Mouse (Mus musculus): ENCODE data around the gene Otulin. TPM values are rescaled to one million over a fixed set of nuclear protein-coding genes. Genes with fewer than 3 reads are reported as not detected.

The Otulin gene
- polyA plus RNA-seq, 1 experiment from 2014 or later = 36.8 TPM

- ATAC-seq (ENCODE audit: insufficient number of reproducible peaks, insufficient read depth, low FRiP score, low TSS enrichment, low read depth) = no peak
- 89% methylated on average over 6 of the region's 6 CpGs for WGBS
- Histone ChIP-seq H3K36me3 (no peaks in the 10 kb centered on the region), H3K9me3 (no peaks in the 10 kb centered on the region), H3K9ac (replicated peaks) (no peak overlapping the region), H3K4me2 (no peak overlapping the region), H3K4me3 (replicated peaks) (no peak overlapping the region), H3K27ac (no peak overlapping the region), H3K4me1 (replicated peaks) (no peaks in the 10 kb centered on the region), H3K27me3 (no peaks in the 10 kb centered on the region)
These were observed 51.6 kb downstream of the Otulin start for GRCm38 (mm10) chr15:27578918-27579317.

- no peak overlapping the region for H3K4me3 ChIP-seq (replicated peaks)
- H3K27ac ChIP-seq = no peak overlapping the region
- H3K9ac ChIP-seq (replicated peaks) = no peak overlapping the region
- no peak for ATAC-seq (ENCODE audit: insufficient number of reproducible peaks, insufficient read depth, low FRiP score, low TSS enrichment, low read depth)
- H3K9me3 ChIP-seq = no peaks in the 10 kb centered on the region
- H3K36me3 ChIP-seq = no peaks in the 10 kb centered on the region
- H3K4me2 ChIP-seq = no peak overlapping the region
- H3K27me3 ChIP-seq = no peaks in the 10 kb centered on the region
- H3K4me1 ChIP-seq (replicated peaks) = no peaks in the 10 kb centered on the region
- 83% methylated on average over 16 of the region's 16 CpGs for WGBS
These were observed 52.3 kb downstream of the Otulin start for GRCm38 (mm10) chr15:27577915-27578780.

- H3K27ac ChIP-seq = no peak overlapping the region
- H3K9ac ChIP-seq (replicated peaks) = no peak overlapping the region
- no peak overlapping the region for H3K4me3 ChIP-seq (replicated peaks)
- no peaks in the 10 kb centered on the region for H3K4me1 ChIP-seq (replicated peaks)
- no peaks in the 10 kb centered on the region for H3K9me3 ChIP-seq
- no peak for ATAC-seq (ENCODE audit: insufficient number of reproducible peaks, insufficient read depth, low FRiP score, low TSS enrichment, low read depth)
- no peaks in the 10 kb centered on the region; the same call in 1 of the 2 replicates for H3K36me3 ChIP-seq
- no peak overlapping the region for H3K4me2 ChIP-seq
- 80% methylated on average over 1 of the region's 1 CpGs for WGBS
- H3K27me3 ChIP-seq = no peaks in the 10 kb centered on the region
These were observed 53.6 kb downstream of the Otulin start for GRCm38 (mm10) chr15:27576886-27577285.

- Histone ChIP-seq H3K27ac (no peak overlapping the region), H3K9me3 (no peaks in the 10 kb centered on the region), H3K4me1 (replicated peaks) (no peaks in the 10 kb centered on the region), H3K27me3 (no peaks in the 10 kb centered on the region), H3K9ac (replicated peaks) (no peak overlapping the region), H3K36me3 (no peaks in the 10 kb centered on the region; the same call in 1 of the 2 replicates), H3K4me2 (no peak overlapping the region), H3K4me3 (replicated peaks) (no peak overlapping the region)
- no peak for ATAC-seq (ENCODE audit: insufficient number of reproducible peaks, insufficient read depth, low FRiP score, low TSS enrichment, low read depth)
- WGBS = 72% methylated on average over 3 of the region's 3 CpGs
These were observed 54.6 kb downstream of the Otulin start for GRCm38 (mm10) chr15:27575932-27576331.

- Histone ChIP-seq H3K36me3 (no peaks in the 10 kb centered on the region; the same call in 1 of the 2 replicates), H3K4me2 (no peak overlapping the region), H3K9ac (replicated peaks) (no peak overlapping the region), H3K4me3 (replicated peaks) (no peak overlapping the region), H3K9me3 (no peaks in the 10 kb centered on the region), H3K4me1 (replicated peaks) (no peaks in the 10 kb centered on the region), H3K27ac (no peak overlapping the region), H3K27me3 (no peaks in the 10 kb centered on the region)
- ATAC-seq (ENCODE audit: insufficient number of reproducible peaks, insufficient read depth, low FRiP score, low TSS enrichment, low read depth) = no peak
- 79% methylated on average over 8 of the region's 8 CpGs for WGBS
These were observed 55.3 kb downstream of the Otulin start for GRCm38 (mm10) chr15:27574992-27575781.

- no peak overlapping the region for H3K9ac ChIP-seq (replicated peaks)
- no peaks in the 10 kb centered on the region for H3K9me3 ChIP-seq
- WGBS = 82% methylated on average over 8 of the region's 8 CpGs
- H3K27me3 ChIP-seq = no peaks in the 10 kb centered on the region
- no peak for ATAC-seq (ENCODE audit: insufficient number of reproducible peaks, insufficient read depth, low FRiP score, low TSS enrichment, low read depth)
- H3K36me3 ChIP-seq = peaks cover 4% of the 10 kb centered on the region; the same call in 1 of the 2 replicates
- no peak overlapping the region for H3K4me2 ChIP-seq
- no peak overlapping the region for H3K27ac ChIP-seq
- peaks cover 8% of the 10 kb centered on the region; the same call in 1 of the 2 replicates for H3K4me1 ChIP-seq (replicated peaks)
- H3K4me3 ChIP-seq (replicated peaks) = no peak overlapping the region
These were observed 59.3 kb downstream of the Otulin start for GRCm38 (mm10) chr15:27571179-27571578.

GRCm38 (mm10) chr15:27570385-27570784, 60.1 kb downstream of the Otulin start:
- WGBS = 78% methylated on average over 4 of the region's 4 CpGs
- no peaks in the 10 kb centered on the region for H3K27me3 ChIP-seq
- no peaks in the 10 kb centered on the region for H3K9me3 ChIP-seq
- H3K4me2 ChIP-seq = no peak overlapping the region
- H3K9ac ChIP-seq (replicated peaks) = no peak overlapping the region
- H3K4me1 ChIP-seq (replicated peaks) = peaks cover 8% of the 10 kb centered on the region; the same call in 1 of the 2 replicates
- H3K27ac ChIP-seq = no peak overlapping the region
- no peak overlapping the region for H3K4me3 ChIP-seq (replicated peaks)
- peaks cover 4% of the 10 kb centered on the region; the same call in 1 of the 2 replicates for H3K36me3 ChIP-seq
- no peak for ATAC-seq (ENCODE audit: insufficient number of reproducible peaks, insufficient read depth, low FRiP score, low TSS enrichment, low read depth)

- H3K4me2 ChIP-seq = no peak overlapping the region
- no peaks in the 10 kb centered on the region for H3K27me3 ChIP-seq
- H3K27ac ChIP-seq = no peak overlapping the region
- H3K9ac ChIP-seq (replicated peaks) = no peak overlapping the region
- H3K9me3 ChIP-seq = no peaks in the 10 kb centered on the region
- ATAC-seq (ENCODE audit: insufficient number of reproducible peaks, insufficient read depth, low FRiP score, low TSS enrichment, low read depth) = no peak
- peaks cover 4% of the 10 kb centered on the region; the same call in 1 of the 2 replicates for H3K36me3 ChIP-seq
- H3K4me1 ChIP-seq (replicated peaks) = peaks cover 8% of the 10 kb centered on the region; the same call in 1 of the 2 replicates
- H3K4me3 ChIP-seq (replicated peaks) = no peak overlapping the region
- WGBS = 43% methylated on average over 2 of the region's 2 CpGs
These were observed 60.6 kb downstream of the Otulin start for GRCm38 (mm10) chr15:27569924-27570323.

- Histone ChIP-seq H3K36me3 (peaks cover 4% of the 10 kb centered on the region; the same call in 1 of the 2 replicates), H3K9me3 (no peaks in the 10 kb centered on the region), H3K9ac (replicated peaks) (no peak overlapping the region), H3K4me3 (replicated peaks) (no peak overlapping the region), H3K27ac (no peak overlapping the region), H3K4me2 (no peak overlapping the region), H3K4me1 (replicated peaks) (peaks cover 8% of the 10 kb centered on the region; the same call in 1 of the 2 replicates), H3K27me3 (no peaks in the 10 kb centered on the region)
- WGBS = 87% methylated on average over 6 of the region's 6 CpGs
- ATAC-seq (ENCODE audit: insufficient number of reproducible peaks, insufficient read depth, low FRiP score, low TSS enrichment, low read depth) = no peak
These were observed 62.1 kb downstream of the Otulin start for GRCm38 (mm10) chr15:27568371-27568770.

GRCm38 (mm10) chr15:27567356-27567755, 63.1 kb downstream of the Otulin start:
- Histone ChIP-seq H3K36me3 (peaks cover 4% of the 10 kb centered on the region; the same call in 1 of the 2 replicates), H3K27me3 (no peaks in the 10 kb centered on the region), H3K9ac (replicated peaks) (no peak overlapping the region), H3K27ac (no peak overlapping the region), H3K4me1 (replicated peaks) (peaks cover 8% of the 10 kb centered on the region; the same call in 1 of the 2 replicates), H3K4me3 (replicated peaks) (no peak overlapping the region), H3K9me3 (no peaks in the 10 kb centered on the region), H3K4me2 (no peak overlapping the region)
- 92% methylated on average over 16 of the region's 16 CpGs for WGBS
- no peak for ATAC-seq (ENCODE audit: insufficient number of reproducible peaks, insufficient read depth, low FRiP score, low TSS enrichment, low read depth)

GRCm38 (mm10) chr15:27565626-27566185, 64.8 kb downstream of the Otulin start:
- H3K4me2 ChIP-seq = no peak overlapping the region
- no peaks in the 10 kb centered on the region for H3K27me3 ChIP-seq
- 86% methylated on average over 10 of the region's 10 CpGs for WGBS
- no peak overlapping the region for H3K9ac ChIP-seq (replicated peaks)
- peaks cover 4% of the 10 kb centered on the region; the same call in 1 of the 2 replicates for H3K36me3 ChIP-seq
- H3K4me1 ChIP-seq (replicated peaks) = peaks cover 8% of the 10 kb centered on the region; the same call in 1 of the 2 replicates
- no peak for ATAC-seq (ENCODE audit: insufficient number of reproducible peaks, insufficient read depth, low FRiP score, low TSS enrichment, low read depth)
- H3K9me3 ChIP-seq = no peaks in the 10 kb centered on the region
- H3K4me3 ChIP-seq (replicated peaks) = no peak overlapping the region
- no peak overlapping the region for H3K27ac ChIP-seq

Measured in limb, embryonic 12.5 days (tissue).